ENCODE assay signal across 28 mouse cellular contexts in genomic region chr13:72283701-72284100, GRCm38 (mm10).
DNase-seq lines count a peak whose midpoint lies in the region; ATAC-seq and TF ChIP-seq lines count a peak whose summit lies in the region.
"Had no signal": no experiment of that assay in that cellular context is flagged by ENCODE, and none has a peak within 500 bp of the region (broad histone marks: within the 10 kb centered on the region; RNA-seq: fewer than 3 reads in every experiment).

No protein-coding gene starts in this region.

- no peaks in the 10 kb centered on the region; the same call in 1 of the 2 replicates for H3K27me3 ChIP-seq in embryonic facial prominence, embryonic 14.5 days (replicated peaks; ENCODE audit: control insufficient read depth, insufficient read depth, low read length)
- H3K27me3 ChIP-seq in embryonic facial prominence, embryonic 10.5 days (replicated peaks; ENCODE audit: low read depth, poor library complexity, severe bottlenecking) = peaks cover 30% of the 10 kb centered on the region
- H3K27me3 ChIP-seq: CH12.LX; embryonic facial prominence, embryonic 12.5 days had no signal

- no peak overlapping the region for H3K4me3 ChIP-seq in embryonic facial prominence, embryonic 14.5 days (ENCODE audit: low read depth, low read length)
- H3K4me3 ChIP-seq in embryonic facial prominence, embryonic 10.5 days = no peak overlapping the region
- H3K4me3 ChIP-seq in gastrocnemius, adult 2 months = no peak overlapping the region
- H3K4me3 ChIP-seq: embryonic facial prominence, embryonic 12.5 days; embryonic facial prominence, embryonic 15.5 days; erythroblast, embryonic 14.5 days; forebrain, embryonic 10.5 days; forebrain, embryonic 12.5 days had no signal

- peak; percentile 46 for DNase-seq in embryonic facial prominence, embryonic 14.5 days (ENCODE audit: low spot score)
- no peak for DNase-seq in embryonic facial prominence, embryonic 10.5 days (ENCODE audit: low spot score)
- peak; percentile 6 for DNase-seq in heart, postnatal 4 days
- no peak for DNase-seq in heart, postnatal 25 days (ENCODE audit: low spot score)
- peak; percentile 71 for DNase-seq in retina, postnatal 1 day
- DNase-seq in retina, embryonic 14.5 days (ENCODE audit: low spot score) = no peak
- DNase-seq in gastrocnemius, adult 2 months = no peak
- DNase-seq: adrenal gland, adult 2 months; adrenal gland, postnatal 10 days; adrenal gland, postnatal 25 days; B cell, adult 2 months; cerebellum, adult 11 months; cerebellum, adult 18-20 months; cerebellum, adult 8-10 months; cerebellum, adult 9-11 months; cerebellum, postnatal 14 days; cerebellum, postnatal 36 days; embryo, embryonic 11 days had no signal

- intact Hi-C loops in heart, postnatal 25 days (cut with DNase I) = no loop called here
- intact Hi-C loops in gastrocnemius, adult 2 months (cut with DNase I) = no loop called here

- no peak overlapping the region for H3K9ac ChIP-seq in embryonic facial prominence, embryonic 14.5 days (ENCODE audit: low read depth, low read length)
- H3K9ac ChIP-seq: embryonic facial prominence, embryonic 12.5 days; embryonic facial prominence, embryonic 15.5 days; forebrain, embryonic 12.5 days had no signal

- TF ChIP-seq CTCF in gastrocnemius, adult 2 months (IDR thresholded peaks at IDR 0.05) = no peak

- no peaks in the 10 kb centered on the region for H3K9me3 ChIP-seq in embryonic facial prominence, embryonic 14.5 days (ENCODE audit: control insufficient read depth, low read length)
- no peaks in the 10 kb centered on the region for H3K9me3 ChIP-seq in embryonic facial prominence, embryonic 10.5 days
- H3K9me3 ChIP-seq: embryonic facial prominence, embryonic 12.5 days; embryonic facial prominence, embryonic 15.5 days; forebrain, embryonic 10.5 days; forebrain, embryonic 12.5 days had no signal

- no peak overlapping the region for H3K27ac ChIP-seq in embryonic facial prominence, embryonic 14.5 days (replicated peaks; ENCODE audit: low read depth, low read length)
- no peak overlapping the region for H3K27ac ChIP-seq in embryonic facial prominence, embryonic 10.5 days (replicated peaks)
- no peak overlapping the region for H3K27ac ChIP-seq in gastrocnemius, adult 2 months
- H3K27ac ChIP-seq: embryonic facial prominence, embryonic 12.5 days; embryonic facial prominence, embryonic 15.5 days; forebrain, embryonic 10.5 days; forebrain, embryonic 12.5 days had no signal

- WGBS in embryonic facial prominence, embryonic 14.5 days = 30% methylated on average over 1 of the region's 1 CpGs
- 56% methylated on average over 1 of the region's 1 CpGs for WGBS in embryonic facial prominence, embryonic 10.5 days

- H3K4me2 ChIP-seq in embryonic facial prominence, embryonic 14.5 days (ENCODE audit: low read depth, low read length) = no peak overlapping the region
- H3K4me2 ChIP-seq: embryonic facial prominence, embryonic 12.5 days; embryonic facial prominence, embryonic 15.5 days; forebrain, embryonic 12.5 days had no signal

- no peak for ATAC-seq in embryonic facial prominence, embryonic 14.5 days (ENCODE audit: low read depth)
- ATAC-seq: CD4-positive, CD25-positive, alpha-beta regulatory T cell, adult 4 months; forebrain, embryonic 14.5 days; forebrain, embryonic 16.5 days had no signal

- no peaks in the 10 kb centered on the region for H3K4me1 ChIP-seq in embryonic facial prominence, embryonic 14.5 days (ENCODE audit: control insufficient read depth, insufficient read depth, low read length)
- peaks cover 6% of the 10 kb centered on the region for H3K4me1 ChIP-seq in embryonic facial prominence, embryonic 10.5 days
- H3K4me1 ChIP-seq: embryonic facial prominence, embryonic 15.5 days had no signal

- no peaks in the 10 kb centered on the region for H3K36me3 ChIP-seq in embryonic facial prominence, embryonic 14.5 days (ENCODE audit: control insufficient read depth, insufficient read depth, low read length)
- H3K36me3 ChIP-seq in embryonic facial prominence, embryonic 10.5 days (replicated peaks) = no peaks in the 10 kb centered on the region
- H3K36me3 ChIP-seq: embryonic facial prominence, embryonic 12.5 days; embryonic facial prominence, embryonic 15.5 days; forebrain, embryonic 10.5 days; forebrain, embryonic 12.5 days; G1E had no signal

Comparison
In these comparisons a context has a peak if more than half of its experiments do, and no peak if none do; other contexts are left out.
1. DNase-seq: peak in embryonic facial prominence, embryonic 14.5 days (single experiment), heart, postnatal 4 days (single experiment) and retina, postnatal 1 day (single experiment); none in embryonic facial prominence, embryonic 10.5 days (single experiment), heart, postnatal 25 days (single experiment), retina, embryonic 14.5 days (single experiment) and gastrocnemius, adult 2 months (single experiment).